Mouse (Mus musculus) spleen, embryonic (tissue): ENCODE results near the gene Prom1.

Source experiments
- CTCF ChIA-PET: fragments of 350-600 bp; sonication (Branson Sonifier 250); formaldehyde crosslinking; loops from one replicate; lab custom pipeline; 2022; lab: Charles Lee

The Prom1 gene

GRCm38 (mm10) chr5:43976821-43977561, 124.8 kb downstream of the Prom1 start:
- CTCF ChIA-PET: interaction anchor here (0.5 to 0.7 kb wide), 3 partner anchors 26 to 1544 kb away, joined by 3 to 7 read pairs (median 7); no protein-coding TSS in a partner anchor

- CTCF ChIA-PET: no interaction called here
Observed at GRCm38 (mm10) chr5:43974166-43974565, 127.7 kb downstream of the Prom1 start.

- CTCF ChIA-PET: no interaction called here
Observed at GRCm38 (mm10) chr5:43971156-43971555, 130.7 kb downstream of the Prom1 start.

GRCm38 (mm10) chr5:43970532-43970931, 131.3 kb downstream of the Prom1 start:
- CTCF ChIA-PET: no interaction called here

- CTCF ChIA-PET: no interaction called here
Observed at GRCm38 (mm10) chr5:43968634-43969033, 133.2 kb downstream of the Prom1 start.

- CTCF ChIA-PET: no interaction called here
Observed at GRCm38 (mm10) chr5:43961056-43961455, 140.8 kb downstream of the Prom1 start.

- CTCF ChIA-PET: no interaction called here
Observed at GRCm38 (mm10) chr5:43959884-43960440, 141.9 kb downstream of the Prom1 start.

- CTCF ChIA-PET: interaction anchor here (0.7 kb wide), 1 partner anchor 69 kb away, joined by 3 read pairs; no protein-coding TSS in a partner anchor
Observed at GRCm38 (mm10) chr5:43953241-43953640, 148.6 kb downstream of the Prom1 start.

- CTCF ChIA-PET: interaction anchor here (1.2 to 1.8 kb wide), 2 partner anchors 25 to 106 kb away, joined by 3 to 7 read pairs; no protein-coding TSS in a partner anchor
Observed at GRCm38 (mm10) chr5:43948748-43949275, 153.0 kb downstream of the Prom1 start.

- CTCF ChIA-PET: interaction anchor here (0.7 to 1.2 kb wide), 2 partner anchors 50 to 105 kb away, joined by 3 read pairs; no protein-coding TSS in a partner anchor
Observed at GRCm38 (mm10) chr5:43948111-43948743, 153.6 kb downstream of the Prom1 start.

GRCm38 (mm10) chr5:43947330-43947977, 154.4 kb downstream of the Prom1 start:
- CTCF ChIA-PET: interaction anchor here (0.7 to 1.3 kb wide), 2 partner anchors 24 to 49 kb away, joined by 3 to 5 read pairs; no protein-coding TSS in a partner anchor
